Mouse (Mus musculus) gastrocnemius, postnatal 25 days (tissue): ENCODE results near the gene Ebf3. TPM values are rescaled to one million over a fixed set of nuclear protein-coding genes. Genes with fewer than 3 reads are reported as not detected.

Experiments
- DNase-seq: peaks from one replicate; pipeline ENCODE4 v3.0.0; 2022
- total RNA-seq, 2 experiments: library from RNA; stranded (reverse); gene quantifications; 1 replicate in 1 of 2; 2 replicates in 1 of 2; pipeline ENCODE4 v1.2.3; 2021

Gene Ebf3
- total RNA-seq, 2 experiments from 2014 or later = 6.6 to 8.6 TPM

DNA sequence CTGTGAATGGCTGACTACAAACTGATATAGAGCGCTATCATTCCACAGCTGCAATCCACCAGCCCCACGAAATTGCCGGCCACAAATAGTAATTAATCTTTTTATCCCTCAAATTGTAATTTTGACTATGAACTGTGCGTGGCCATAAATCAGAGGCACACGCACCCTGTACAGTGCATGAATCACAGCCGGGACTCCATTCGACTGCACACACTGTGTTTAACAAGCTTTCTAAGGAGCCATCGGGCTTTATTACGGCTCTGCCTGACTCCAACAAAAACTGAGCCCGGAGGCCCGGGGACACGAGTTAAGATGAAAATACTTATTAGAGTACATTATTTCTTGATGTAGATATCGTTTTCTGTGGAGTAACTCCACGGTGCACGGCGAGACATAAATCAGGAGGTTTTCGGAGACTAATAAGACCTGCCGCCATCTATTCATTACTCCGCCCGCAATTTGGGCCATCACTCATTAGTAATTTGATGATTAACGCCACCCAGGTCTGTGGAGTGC lies 107.4 kb downstream of the Ebf3 start:
- DNase-seq = no peak

- no peak for DNase-seq
These were observed 114.7 kb downstream of the Ebf3 start for GRCm38 (mm10) chr7:137199533-137199932.

DNA sequence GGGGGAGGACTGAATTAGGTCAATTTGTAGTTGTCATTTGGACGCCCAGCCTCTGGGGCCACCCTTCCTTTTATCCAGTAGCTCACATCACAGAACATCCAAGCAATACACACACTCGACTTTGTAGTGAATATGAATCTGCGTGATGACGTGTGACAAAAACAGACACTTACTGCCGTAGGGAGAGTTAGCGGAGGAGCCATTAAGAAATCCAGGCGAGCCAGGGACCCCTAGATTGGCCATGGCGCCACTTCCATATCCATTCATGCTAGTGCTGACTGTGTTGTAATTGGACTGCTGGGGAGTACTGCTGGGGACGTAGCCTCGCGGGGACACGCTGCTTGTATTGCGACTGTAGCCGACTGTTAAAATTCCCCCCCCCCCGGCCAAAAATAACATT lies 115.3 kb downstream of the Ebf3 start:
- no peak for DNase-seq

GRCm38 (mm10) chr7:137197118-137198030 lies 116.9 kb downstream of the Ebf3 start:
- DNase-seq = no peak

DNA sequence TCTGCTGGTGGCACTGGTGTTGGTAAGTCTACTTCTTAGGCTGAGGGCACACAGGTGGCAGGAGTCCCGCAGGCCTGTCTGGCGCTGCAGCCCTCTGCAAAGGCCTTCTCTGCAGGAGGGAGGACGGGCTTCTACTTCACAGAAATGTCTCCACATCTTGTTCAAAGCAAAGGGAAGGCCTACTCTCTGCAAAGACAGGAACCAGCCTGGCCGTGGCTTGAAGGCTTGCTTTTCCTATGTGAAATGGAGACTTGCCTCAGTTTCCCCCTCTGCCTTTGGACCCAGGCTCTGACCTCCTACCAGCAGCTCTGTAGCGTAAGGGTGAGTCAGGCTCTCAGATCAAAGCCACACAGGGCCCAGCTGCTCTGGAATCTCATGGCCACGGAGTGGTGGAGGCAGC lies 117.7 kb downstream of the Ebf3 start:
- DNase-seq = no peak

GRCm38 (mm10) chr7:137192776-137193278 lies 121.4 kb downstream of the Ebf3 start:
- no peak for DNase-seq

DNA sequence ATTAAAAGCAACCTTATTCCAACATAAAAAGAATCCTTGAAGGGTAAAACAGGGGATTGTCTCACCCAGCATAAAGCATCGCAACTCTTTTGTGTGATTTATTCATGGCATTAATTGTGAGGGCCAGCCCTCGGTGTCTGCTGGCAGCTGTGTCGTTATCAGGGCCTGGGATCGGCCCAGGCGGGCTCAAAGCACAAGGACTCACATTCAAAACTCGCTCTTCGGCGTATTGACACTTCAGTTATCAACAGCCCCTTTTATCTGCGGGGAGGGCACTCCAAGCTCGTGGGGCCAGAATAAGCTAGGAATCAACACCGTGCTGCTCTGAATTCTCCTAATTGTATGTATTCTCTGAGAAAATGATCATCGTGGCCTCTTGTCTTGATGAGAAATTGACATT lies 122.4 kb downstream of the Ebf3 start:
- DNase-seq = no peak

- DNase-seq = no peak
These were observed 142.0 kb downstream of the Ebf3 start for GRCm38 (mm10) chr7:137172278-137172677.

DNA sequence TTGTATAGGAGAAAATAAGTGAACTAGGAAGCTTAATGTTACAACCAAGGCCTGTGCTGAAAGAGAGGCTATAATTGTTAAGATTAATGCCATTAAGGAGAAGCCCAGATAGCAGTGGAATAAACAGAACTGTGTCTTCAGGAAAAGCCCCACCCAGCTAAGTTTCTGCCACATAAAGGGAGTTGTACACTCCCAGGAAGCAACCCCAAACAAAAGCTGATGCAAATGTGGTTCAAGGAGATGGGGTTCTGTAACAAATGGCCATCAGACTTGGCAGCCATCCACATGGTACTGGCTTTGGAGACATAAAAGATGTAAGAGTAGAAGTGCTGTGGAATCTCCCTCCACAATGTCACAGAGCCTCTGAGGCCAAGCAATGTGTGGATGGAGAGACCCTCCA lies 155.2 kb downstream of the Ebf3 start:
- no peak for DNase-seq

DNA sequence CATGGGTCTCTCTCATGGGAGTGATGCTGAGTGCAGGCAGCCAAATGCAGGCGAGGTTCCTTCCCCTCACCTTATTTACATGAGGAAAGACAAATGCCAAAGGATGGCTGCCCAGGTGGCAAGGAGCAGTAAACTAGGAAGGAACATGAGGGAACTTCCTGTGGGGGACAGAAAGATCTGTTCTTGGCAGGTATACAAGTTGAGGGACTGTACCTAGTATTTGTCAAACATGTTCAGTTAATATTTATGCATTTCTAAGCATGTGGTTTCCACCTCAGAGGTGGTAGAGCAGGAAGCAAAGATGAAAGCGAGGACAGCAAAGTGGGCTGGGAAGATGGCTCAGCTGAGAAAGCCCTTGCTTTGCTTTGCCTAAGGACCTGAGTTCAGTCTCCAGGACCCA lies 159.6 kb downstream of the Ebf3 start:
- no peak for DNase-seq

DNA sequence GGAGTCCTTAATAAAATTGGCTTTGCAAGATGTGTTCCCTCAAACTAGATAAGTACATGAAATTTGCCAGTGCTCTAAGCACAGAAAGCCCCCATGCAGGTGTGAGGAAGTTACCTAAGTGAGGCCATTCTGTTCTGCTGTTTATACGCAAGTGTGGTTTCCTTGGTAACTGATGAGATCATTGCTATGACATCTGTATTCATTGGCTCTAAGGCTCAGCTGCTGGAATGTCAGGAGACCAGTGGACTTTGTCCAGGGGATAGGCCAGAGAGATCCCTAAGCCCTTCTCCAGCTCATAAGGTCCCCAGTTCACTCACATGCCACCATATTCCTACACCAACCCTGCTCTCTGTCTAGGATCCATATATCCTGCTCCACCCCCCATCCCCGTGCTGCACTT lies 162.4 kb downstream of the Ebf3 start:
- DNase-seq = no peak

DNA sequence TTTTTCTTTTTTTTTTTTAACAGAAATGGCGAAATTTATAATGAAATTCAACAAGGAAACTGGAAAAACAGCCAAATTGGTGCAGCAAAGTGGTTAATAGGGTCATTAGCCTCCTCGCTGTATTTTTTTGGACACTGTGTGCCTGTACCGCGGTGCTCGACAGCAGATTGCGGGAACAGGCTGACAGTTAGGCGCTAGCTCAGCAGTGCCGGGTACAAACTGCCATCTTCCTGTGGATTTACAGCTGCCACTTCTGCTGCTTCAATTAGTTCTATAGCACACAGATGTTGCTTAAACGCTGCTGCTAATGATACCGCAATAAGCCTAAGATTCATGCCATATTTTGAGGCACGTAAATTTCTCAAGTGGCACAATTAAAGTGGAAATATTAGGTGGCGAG lies 167.1 kb downstream of the Ebf3 start:
- no peak for DNase-seq

Other genes with a start within 250 kb of the Ebf3 start
- gene 9430038I01Rik, start 96.3 kb upstream of the Ebf3 start, total RNA-seq = 1 to 10 TPM; 2.7 to 3.9 TPM
- 100 to 1,000 TPM in 1 of 2 experiments, 10 to 100 TPM in 1; 99.3 to 111 TPM for gene Glrx3, start 123.2 kb upstream of the Ebf3 start, total RNA-seq